Mouse (Mus musculus): ENCODE results near the gene Rps6kb1.
"Not testable (repeated sequence)": the region's sequence is repeated elsewhere in the genome, so short reads cannot be mapped to it uniquely, and the experiment has no call there.

Gene Rps6kb1

GRCm38 (mm10) chr11:86540476-86540845, 4.1 kb downstream of the Rps6kb1 start:
- no peak for DNase-seq (ENCODE audit: low spot score)

DNA sequence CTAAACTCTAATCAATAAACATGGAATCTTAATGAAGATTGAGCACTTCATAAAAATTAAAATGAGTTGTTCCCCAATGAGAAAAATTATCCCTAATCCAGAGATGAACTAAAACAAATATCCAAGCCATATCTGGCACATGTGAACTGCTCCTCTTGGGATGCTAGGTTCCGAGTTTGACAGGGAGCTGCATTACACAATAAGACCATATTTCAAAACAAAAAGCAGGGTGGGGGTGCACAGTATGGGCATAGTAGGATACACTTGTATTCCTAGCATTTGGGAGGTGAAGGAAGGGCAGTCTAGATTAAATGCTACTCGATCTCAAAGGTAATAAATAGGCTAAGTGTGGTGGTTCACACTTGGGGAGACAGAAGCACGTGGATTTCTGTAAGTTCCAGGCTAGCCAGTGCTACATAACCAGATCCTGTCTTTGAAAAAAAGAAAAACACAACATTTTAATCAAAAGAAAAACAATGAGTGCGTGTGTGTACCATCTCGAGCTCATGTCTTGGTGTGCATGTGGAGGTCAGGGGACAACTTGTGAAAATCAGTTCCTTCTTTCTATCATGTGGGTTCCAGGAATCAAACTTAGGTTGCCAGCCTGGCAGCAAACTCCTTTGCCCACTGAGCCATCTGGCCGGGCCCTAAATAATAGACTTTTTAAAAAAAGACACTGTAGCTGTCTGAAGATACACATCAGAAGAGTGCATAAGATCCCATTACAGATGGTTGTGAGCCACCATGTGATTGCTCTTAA, 4.7 kb downstream of the Rps6kb1 start:
- DNase-seq (ENCODE audit: low spot score): no peak

DNA sequence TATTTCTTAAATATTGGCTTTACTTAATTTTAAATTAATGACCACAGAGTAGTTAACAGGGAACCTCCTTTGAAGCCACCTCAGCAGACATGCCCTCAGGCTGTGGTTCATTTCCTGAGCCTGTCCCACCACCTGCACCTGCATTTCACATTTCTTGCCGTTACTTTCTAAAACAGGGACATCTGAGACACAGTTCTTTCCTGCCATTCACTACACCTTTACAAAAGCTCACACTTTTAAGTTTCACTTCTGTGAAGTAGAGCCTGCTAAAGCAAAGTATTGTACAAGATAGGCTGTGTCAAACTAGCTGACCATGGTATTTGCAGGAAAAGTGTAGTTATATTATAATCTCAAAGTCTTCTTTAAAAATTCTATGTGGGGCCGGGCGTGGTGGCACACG, 5.8 kb downstream of the Rps6kb1 start:
- DNase-seq (ENCODE audit: low spot score): no peak

DNA sequence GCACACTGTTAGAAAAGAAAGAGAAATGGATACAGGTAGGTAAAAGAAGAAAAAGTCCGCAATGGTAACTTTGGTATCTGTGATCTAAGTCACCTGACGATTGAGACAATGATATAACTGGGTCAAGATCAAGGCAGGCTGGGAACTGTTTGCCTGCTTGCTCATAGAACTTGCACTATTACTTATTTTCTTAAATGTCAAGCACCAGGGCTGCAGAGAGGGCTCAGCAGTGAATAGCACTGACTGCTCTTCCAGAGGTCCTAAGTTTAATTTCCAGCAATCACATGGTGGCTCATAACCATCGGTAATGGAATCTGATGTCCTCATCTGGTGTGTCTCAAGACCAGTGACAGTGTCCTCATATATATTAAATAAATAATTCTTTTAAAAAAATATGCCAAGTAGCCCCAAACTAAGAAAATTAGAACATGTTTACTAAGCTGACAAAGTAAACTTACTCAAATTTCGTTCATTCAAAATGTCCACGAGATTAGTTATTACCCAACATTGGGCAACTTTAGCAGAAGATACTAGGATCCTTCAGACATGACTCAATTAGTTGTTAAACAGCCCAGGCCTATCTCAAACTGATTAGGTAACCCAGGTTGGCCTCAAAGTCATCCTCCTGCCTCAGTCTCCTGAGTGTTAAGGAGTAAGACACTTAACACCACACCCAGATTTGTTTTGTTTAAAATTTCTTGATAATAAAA, 10.2 kb downstream of the Rps6kb1 start:
- no peak for DNase-seq (ENCODE audit: low spot score)

GRCm38 (mm10) chr11:86533302-86533701, 11.3 kb downstream of the Rps6kb1 start:
- DNase-seq (ENCODE audit: low spot score): not testable (repeated sequence)

DNA sequence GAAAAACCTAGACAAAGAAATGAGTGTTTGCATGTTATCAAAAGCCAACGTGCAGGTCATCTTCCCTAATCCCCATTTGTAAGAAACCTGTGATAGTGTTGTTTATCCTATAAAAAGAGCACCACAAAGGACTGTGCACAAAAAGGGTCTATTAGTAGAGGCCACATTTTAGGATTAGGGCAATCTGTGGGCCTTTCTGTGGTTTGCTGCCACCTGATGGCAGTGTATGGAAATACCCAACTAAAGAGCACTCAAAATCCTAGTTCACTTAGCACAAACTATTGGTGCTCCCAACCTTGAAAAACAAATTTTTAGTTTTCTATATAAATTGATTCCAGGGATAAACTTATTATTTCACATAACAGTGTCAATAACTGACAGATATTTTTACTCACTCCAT, 11.8 kb downstream of the Rps6kb1 start:
- DNase-seq (ENCODE audit: low spot score): no peak

DNA sequence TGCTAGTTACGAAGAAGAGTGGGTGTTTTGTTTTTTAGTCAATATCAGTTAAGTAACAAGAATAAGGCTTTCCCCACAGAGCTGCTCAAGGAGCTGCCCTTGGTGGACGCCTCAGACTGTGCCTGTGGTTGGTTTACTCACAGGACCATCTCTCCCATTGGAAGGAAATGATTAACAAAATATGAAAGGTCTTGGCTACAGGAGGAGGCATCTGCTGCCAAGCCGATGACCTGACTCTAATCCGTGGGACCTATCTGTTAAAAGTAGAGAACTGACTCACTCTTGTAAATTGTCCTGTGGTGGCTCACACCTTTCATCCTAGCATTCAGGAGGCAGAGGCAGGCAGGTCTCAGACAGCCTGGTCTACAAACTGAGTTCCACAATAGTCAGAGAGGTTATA, 17.1 kb downstream of the Rps6kb1 start:
- DNase-seq (ENCODE audit: low spot score): no peak

DNA sequence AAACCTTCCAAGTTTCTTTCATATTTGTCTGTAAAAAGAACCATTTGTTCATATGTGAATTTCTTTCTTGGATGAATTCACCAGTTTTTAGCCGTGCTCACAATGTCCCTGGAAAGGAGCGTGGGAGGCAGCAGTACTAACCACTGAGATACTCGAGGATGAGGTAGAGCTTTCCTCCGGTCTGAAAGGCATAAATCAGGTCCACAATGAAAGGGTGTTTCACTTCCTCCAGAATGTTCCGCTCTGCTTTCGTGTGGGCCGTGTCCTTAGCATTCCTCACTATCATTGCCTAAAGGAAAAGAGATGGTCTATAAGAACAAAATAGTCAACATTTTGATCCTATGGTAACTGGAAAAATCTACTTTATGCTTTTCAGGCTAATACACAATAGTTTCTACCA, 24.9 kb downstream of the Rps6kb1 start:
- no peak for DNase-seq (ENCODE audit: low spot score)

- DNase-seq (ENCODE audit: low spot score): no peak
These were observed 27.4 kb downstream of the Rps6kb1 start for GRCm38 (mm10) chr11:86517229-86517628.

DNA sequence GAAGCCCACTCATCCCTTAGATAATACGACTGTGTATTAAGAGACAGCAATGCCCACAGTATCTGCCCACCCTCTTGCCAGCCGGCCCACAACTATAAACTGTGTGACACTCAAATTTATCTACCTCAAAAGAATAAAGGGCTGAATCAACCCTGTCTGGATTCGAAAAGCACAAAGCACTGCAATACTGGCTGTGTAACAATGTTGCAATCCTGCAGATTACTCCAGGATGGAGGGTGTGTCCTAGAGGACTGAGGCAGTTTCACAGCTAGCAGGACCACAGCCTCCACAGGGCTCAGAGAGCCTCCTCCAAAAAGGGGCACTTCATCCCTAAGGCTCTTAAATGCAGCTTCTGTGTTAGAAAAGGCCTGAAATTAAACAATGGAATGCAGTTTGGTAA, 28.0 kb downstream of the Rps6kb1 start:
- no peak for DNase-seq (ENCODE audit: low spot score)

GRCm38 (mm10) chr11:86507991-86508390, 36.6 kb downstream of the Rps6kb1 start:
- DNase-seq (ENCODE audit: low spot score): no peak

DNA sequence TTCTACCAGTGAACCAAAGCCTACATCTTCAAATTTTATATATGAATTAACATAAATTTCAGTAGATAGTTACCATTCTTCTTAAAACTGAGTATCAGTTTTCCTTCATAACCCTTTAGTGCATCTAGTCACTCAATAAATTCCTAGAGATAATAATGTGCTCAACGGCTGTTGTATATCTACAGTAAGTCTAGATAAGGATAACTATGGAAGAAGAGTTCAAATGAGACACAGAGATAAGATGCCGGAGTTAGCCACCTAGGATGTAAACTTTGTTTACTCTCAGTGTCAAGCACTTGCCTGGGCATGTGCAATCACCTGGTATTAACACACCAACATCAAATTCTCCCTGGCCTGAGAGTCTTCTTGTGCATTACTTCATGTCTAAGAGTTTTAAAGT, 37.3 kb downstream of the Rps6kb1 start:
- DNase-seq (ENCODE audit: low spot score): no peak

DNA sequence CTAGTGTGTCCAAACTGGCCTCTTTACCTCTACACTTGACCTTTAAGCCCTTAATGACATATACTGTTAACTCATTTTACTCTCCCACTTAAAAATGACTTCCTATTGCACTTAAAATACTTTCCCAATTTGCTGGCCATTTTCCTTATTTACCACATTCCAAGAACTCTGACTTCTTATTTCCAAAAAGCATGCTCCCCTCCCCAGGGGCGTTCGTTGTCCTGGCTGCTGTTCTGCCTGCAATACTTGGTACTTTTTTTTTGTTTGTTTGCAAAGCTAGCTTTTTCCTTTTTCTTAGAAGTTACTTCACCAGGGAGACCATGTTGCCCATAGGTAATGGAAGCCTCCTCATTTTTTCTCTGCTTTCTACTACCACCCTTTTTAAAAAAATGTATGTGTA, 41.5 kb downstream of the Rps6kb1 start:
- DNase-seq (ENCODE audit: low spot score): no peak

- DNase-seq (ENCODE audit: low spot score): no peak
These were observed 43.8 kb downstream of the Rps6kb1 start for GRCm38 (mm10) chr11:86500795-86501194.

- no peak for DNase-seq (ENCODE audit: low spot score)
These were observed 46.7 kb downstream of the Rps6kb1 start for GRCm38 (mm10) chr11:86497908-86498307.

- DNase-seq (ENCODE audit: low spot score): no peak
These were observed 47.2 kb downstream of the Rps6kb1 start for GRCm38 (mm10) chr11:86497356-86497755.

GRCm38 (mm10) chr11:86490782-86491181, 53.8 kb downstream of the Rps6kb1 start:
- DNase-seq (ENCODE audit: low spot score): no peak

DNA sequence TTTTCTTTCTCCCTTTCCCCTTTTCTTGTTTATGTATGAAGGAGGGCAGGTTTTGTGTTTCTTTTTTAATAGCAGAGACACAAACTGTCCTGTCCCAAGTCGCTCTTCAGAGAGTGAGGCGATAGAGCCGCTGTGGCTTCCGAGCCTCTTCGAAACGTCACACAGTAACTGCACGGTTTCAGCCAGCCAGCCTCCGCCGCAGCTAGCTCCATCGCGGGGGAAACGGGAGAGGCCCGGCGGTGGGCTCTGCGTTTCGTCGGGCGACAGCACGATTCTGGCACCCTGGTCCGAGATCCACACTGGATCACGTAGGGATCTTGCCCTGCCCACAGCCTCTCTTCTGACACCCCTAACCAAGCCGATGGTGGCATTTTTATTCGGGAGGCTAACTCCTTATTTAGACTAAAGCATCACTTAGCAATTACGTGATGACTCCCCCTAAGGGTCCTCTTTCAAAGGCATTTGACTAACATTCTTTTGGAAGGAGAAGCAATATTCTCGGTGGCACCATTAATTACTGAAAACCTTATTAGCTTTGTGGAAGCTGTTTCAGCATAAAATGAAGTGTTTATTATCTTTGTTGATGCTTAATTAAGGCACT, 59.6 kb downstream of the Rps6kb1 start:
- peak; percentile 31 for DNase-seq (ENCODE audit: low spot score)

DNA sequence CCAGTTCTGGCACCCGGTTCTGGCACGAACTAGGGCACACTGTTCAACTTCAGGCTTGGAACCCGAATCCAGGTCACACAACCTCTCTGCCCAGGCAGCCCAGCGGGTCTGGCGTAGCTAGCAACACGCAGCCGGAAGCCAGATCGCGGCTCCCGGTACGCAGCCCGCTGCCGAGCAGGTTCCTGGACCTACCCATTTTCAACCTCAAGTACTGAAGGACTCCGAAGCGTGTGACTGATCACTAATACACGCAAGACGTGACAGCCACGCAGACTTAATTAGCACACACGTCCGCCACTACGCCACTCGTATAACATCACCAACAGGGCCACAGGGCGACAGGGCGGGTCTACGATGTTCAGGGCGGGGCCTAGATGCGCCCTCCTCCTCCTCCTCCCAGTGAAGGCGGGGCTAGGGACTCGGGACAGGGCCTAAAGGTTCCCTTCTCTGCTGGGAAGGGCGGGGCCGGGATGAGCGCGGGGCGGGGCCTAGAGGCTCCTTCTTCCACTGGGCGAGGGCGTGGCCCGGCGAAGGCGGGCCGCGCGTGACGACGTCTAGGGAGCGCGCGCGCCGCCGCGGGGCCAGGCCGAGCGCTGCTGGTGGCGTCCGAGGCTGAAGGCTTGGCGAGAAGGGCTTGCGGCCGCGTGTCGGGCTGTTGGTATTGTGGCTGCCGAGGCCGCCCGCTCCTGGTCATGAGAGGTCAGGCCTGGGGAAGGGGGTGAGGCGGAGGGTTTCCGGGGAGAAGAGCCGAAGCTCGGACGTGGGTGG, 60.3 kb downstream of the Rps6kb1 start, which contains the start of gene Rnft1:
Gene Rnft1 (plus strand): TSS at position 557 of the 768 bp plus-strand sequence.
- peak; percentile 84 for DNase-seq (ENCODE audit: low spot score)

DNA sequence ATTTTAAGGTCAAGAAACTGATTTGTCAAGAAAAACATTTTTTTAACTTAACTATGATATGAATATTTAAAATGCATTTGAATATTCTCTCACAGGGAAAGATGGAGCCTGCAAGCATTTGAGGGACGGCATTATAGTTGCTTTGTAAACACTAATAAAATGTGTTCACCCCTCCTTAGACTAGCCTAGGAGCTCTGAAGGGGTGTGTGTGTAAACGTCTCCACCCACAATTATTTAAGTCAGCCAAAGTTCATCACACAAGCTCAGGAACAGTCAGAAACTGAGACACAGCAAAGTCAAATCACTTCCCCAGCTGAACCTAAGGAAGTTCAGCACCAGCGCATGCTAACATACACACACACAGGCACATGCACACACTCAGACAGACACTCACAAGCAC, 71.0 kb downstream of the Rps6kb1 start:
- DNase-seq (ENCODE audit: low spot score): no peak

DNA sequence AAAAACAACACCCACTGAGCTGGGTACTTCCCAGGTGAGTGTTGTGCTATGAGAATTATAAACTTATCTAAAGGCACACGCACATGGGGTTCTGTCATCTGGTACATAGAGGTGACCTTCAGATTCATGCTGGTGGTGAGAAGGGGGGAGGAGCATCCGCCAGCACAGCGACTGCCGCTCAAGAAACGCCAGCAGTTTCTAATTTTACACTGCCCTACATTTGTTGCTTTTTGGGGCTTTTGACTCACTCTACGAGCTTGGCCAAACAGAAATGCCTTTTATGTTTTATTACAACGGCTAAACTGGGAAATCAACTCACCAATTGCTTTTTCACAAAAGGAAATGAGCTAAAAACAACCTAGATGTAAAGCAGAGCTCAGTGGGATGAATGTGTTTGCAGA, 71.8 kb downstream of the Rps6kb1 start:
- DNase-seq (ENCODE audit: low spot score): no peak

DNA sequence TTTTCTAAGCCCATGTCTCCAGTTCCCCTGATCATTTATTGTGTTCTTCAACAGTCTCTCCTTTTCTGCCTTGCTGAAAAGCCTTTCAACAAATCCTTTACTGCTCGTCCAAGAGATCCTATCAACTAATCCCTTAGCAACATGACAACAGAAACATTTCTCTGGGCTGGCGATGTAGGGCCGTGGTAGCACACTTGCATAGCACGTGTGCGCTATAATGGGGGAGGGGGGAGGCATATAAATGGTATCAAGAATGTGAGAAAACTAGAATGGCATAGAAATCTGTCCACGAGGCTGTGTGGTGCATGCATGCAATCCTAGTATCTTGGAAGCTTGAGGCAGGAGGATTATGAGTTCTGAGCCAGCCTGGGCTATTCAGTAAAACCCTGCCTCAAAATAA, 72.8 kb downstream of the Rps6kb1 start:
- DNase-seq (ENCODE audit: low spot score): no peak

DNA sequence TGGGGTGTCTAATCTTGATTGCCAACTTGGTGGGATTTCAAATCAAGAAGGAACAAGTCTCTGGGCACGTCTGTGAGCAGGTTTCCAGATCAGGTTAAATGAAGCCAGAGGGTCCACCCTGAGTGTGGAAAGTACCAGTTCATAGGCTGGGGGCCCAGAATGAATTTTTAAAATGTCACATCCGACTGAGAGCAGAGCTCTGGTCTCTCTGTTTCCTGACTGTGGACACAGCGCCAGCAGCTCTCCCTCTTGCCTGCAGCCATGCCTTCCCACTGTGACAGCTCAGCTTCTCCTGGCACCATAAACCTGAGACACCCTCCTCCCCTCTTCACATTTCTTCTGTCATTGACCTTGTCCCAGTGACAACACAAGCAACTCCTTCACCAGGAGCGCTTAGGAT, 75.6 kb downstream of the Rps6kb1 start:
- DNase-seq (ENCODE audit: low spot score): no peak

Data from ovary, postnatal 10 days (tissue).